Mouse (Mus musculus) liver, postnatal 0 days (tissue): ENCODE measurements at regions not wholly inside any gene's neighbourhood (a gene's known extent, or its start where the extent isn't known, plus 50 kb on each side); places are given as distances from the start of the nearest gene placed in this dataset.
"Not testable (repeated sequence)": the region's sequence is repeated elsewhere in the genome, so short reads cannot be mapped to it uniquely, and the experiment has no call there.

ENCODE experiments used
- ATAC-seq: fragments of 200-750 bp; cut with Nextera tagmentation; 2 replicates; pipeline ENCODE4 v1.8.0; 2017; ENCODE audit warnings: mild to moderate bottlenecking, moderate library complexity
- DNase-seq: peaks from one replicate; pipeline ENCODE4 v3.0.0-alpha.2; 2016
- H3K27ac ChIP-seq: fragments of 300-500 bp; sonication (generic); 2 replicates; pipeline ENCODE4 v1.5.1; 2014; ENCODE audit warnings: antibody characterized with exemption, moderate library complexity, mild to moderate bottlenecking, low read depth
- H3K27me3 ChIP-seq: fragments of 300-500 bp; sonication (generic); 2 replicates; pipeline ENCODE4 v1.6.1; 2014; ENCODE audit warnings: low read length, control low read depth, mixed read lengths; ENCODE audit not compliant: insufficient read depth
- H3K36me3 ChIP-seq: fragments of 300-500 bp; sonication (generic); replicated peaks from 2 replicates; pipeline ENCODE4 v1.6.1; 2014; ENCODE audit warnings: mild to moderate bottlenecking, control low read depth, low read length, moderate library complexity, mixed read lengths; ENCODE audit not compliant: insufficient read depth
- H3K4me1 ChIP-seq: fragments of 300-500 bp; sonication (generic); 2 replicates; pipeline ENCODE4 v1.6.1; 2014; ENCODE audit warnings: antibody characterized with exemption, mild to moderate bottlenecking, control low read depth; ENCODE audit not compliant: insufficient read depth
- H3K4me2 ChIP-seq: fragments of 300-500 bp; sonication (generic); 2 replicates; pipeline ENCODE4 v1.6.1; 2014; ENCODE audit warnings: low read depth, mild to moderate bottlenecking, low read length, moderate library complexity, mixed read lengths
- H3K4me3 ChIP-seq: fragments of 300-500 bp; sonication (generic); 2 replicates; pipeline ENCODE4 v1.5.1; 2014; ENCODE audit warnings: low read depth, low read length
- H3K9ac ChIP-seq: fragments of 300-500 bp; sonication (generic); replicated peaks from 2 replicates; pipeline ENCODE4 v1.6.1; 2014; ENCODE audit warnings: mild to moderate bottlenecking, moderate library complexity
- H3K9me3 ChIP-seq: fragments of 300-500 bp; sonication (generic); 2 replicates; pipeline ENCODE4 v1.6.1; 2016; ENCODE audit warnings: mild to moderate bottlenecking, control low read depth, low read length, mixed read lengths
- CTCF ChIP-seq: sonication (generic); IDR thresholded peaks from 2 replicates; pipeline ENCODE4 v1.5.1; 2016; ENCODE audit warnings: antibody characterized with exemption, low read depth
- EP300 ChIP-seq: IDR thresholded peaks from 2 replicates; pipeline ENCODE4 v1.6.1; 2016; ENCODE audit warnings: antibody characterized with exemption, low read depth, mild to moderate bottlenecking
- WGBS: fragments of 180-500 bp; shearing (Covaris S2); extraction: QIAGEN DNeasy Blood & Tissue Kit; methylation state at CpG from one replicate; pipeline ENCODE4 v1.1.7; 2014; ENCODE audit not compliant: insufficient replicate concordance; 5-methylcytosine and 5-hydroxymethylcytosine counted together

GRCm38 (mm10) chr1:189136731-189137385, 129.2 kb upstream of the Kctd3 start:
- H3K27me3 ChIP-seq = no peaks in the 10 kb centered on the region
- WGBS = 70% methylated on average over 7 of the region's 7 CpGs
- no peaks in the 10 kb centered on the region for H3K9me3 ChIP-seq
- no peak overlapping the region for H3K9ac ChIP-seq
- no peak overlapping the region for H3K27ac ChIP-seq
- no peak for DNase-seq
- no peaks in the 10 kb centered on the region for H3K4me1 ChIP-seq
- H3K4me3 ChIP-seq = no peak overlapping the region
- TF ChIP-seq EP300 (no peak), CTCF (no peak)
- no peak overlapping the region for H3K4me2 ChIP-seq
- ATAC-seq = no peak
- H3K36me3 ChIP-seq = no peaks in the 10 kb centered on the region

DNA sequence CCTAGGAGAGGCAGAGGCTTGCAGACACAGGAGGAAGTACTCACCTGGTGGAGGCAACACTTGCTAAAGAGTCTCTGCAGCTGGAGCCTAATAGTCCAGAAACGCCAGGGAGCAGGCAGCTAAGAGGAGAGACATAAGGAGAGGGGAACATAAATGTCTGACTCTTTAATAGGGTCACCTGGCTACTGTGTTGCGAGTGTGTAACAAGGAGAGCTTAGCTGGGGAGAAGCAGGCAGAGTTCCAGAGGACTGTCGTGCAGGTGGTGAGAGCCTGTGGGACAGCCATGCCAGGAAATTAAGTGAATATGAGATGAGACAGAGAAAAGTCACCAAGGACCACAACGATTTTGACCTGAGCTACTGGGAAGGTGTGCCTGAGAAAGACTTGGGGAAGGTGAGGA, 128.2 kb upstream of the Kctd3 start:
- H3K36me3 ChIP-seq = no peaks in the 10 kb centered on the region
- no peak overlapping the region for H3K9ac ChIP-seq
- WGBS = 73% methylated on average over 4 of the region's 4 CpGs
- no peak overlapping the region for H3K4me2 ChIP-seq
- no peak for ATAC-seq
- no peaks in the 10 kb centered on the region for H3K27me3 ChIP-seq
- TF ChIP-seq EP300 (no peak), CTCF (no peak)
- H3K4me3 ChIP-seq = no peak overlapping the region
- H3K27ac ChIP-seq = no peak overlapping the region
- DNase-seq = no peak
- no peaks in the 10 kb centered on the region for H3K4me1 ChIP-seq
- no peaks in the 10 kb centered on the region for H3K9me3 ChIP-seq

- TF ChIP-seq CTCF = no peak
- 64% methylated on average over 2 of the region's 2 CpGs for WGBS
- H3K4me3 ChIP-seq = no peak overlapping the region
- no peaks in the 10 kb centered on the region for H3K9me3 ChIP-seq
- H3K36me3 ChIP-seq = no peaks in the 10 kb centered on the region
- no peaks in the 10 kb centered on the region for H3K4me1 ChIP-seq
- no peak overlapping the region for H3K4me2 ChIP-seq
- ATAC-seq = no peak
- no peak overlapping the region for H3K27ac ChIP-seq
- no peak for DNase-seq
- no peaks in the 10 kb centered on the region for H3K27me3 ChIP-seq
- no peak overlapping the region for H3K9ac ChIP-seq
Observed at GRCm38 (mm10) chr1:189128706-189129105, 121.1 kb upstream of the Kctd3 start.

DNA sequence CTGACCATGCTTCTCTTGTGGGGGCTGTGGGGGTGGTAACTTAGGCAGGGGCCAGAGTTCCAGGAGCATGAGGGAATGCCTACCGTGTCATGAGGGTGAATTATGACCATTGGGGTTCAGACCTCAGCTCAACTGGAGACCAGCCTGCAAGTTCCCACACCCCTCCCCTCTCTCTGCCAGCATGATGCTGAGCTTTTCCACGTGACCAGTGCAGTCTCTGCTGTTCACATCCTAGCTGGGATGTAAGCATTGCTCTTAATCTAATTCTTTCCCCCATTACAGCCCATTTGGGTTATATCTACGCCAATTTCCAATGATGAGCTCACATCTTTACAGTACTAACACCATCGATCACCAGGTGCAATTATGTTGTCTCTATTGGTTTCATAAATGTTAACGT, 120.6 kb upstream of the Kctd3 start:
- 66% methylated on average over 5 of the region's 5 CpGs for WGBS
- ATAC-seq, H3K9ac ChIP-seq: not testable (repeated sequence)

GRCm38 (mm10) chr1:189127367-189127766, 119.7 kb upstream of the Kctd3 start:
- Histone ChIP-seq H3K9me3 (no peaks in the 10 kb centered on the region), H3K4me2 (no peak overlapping the region), H3K27ac (no peak overlapping the region), H3K4me3 (no peak overlapping the region), H3K27me3 (no peaks in the 10 kb centered on the region), H3K36me3 (no peaks in the 10 kb centered on the region), H3K4me1 (no peaks in the 10 kb centered on the region), H3K9ac (no peak overlapping the region)
- no peak for TF ChIP-seq CTCF
- no peak for TF ChIP-seq EP300
- WGBS = 49% methylated on average over 5 of the region's 5 CpGs
- no peak for DNase-seq
- ATAC-seq = no peak

More for the DNA sequence above, 120.6 kb upstream of the Kctd3 start:
- H3K9me3 ChIP-seq, H3K36me3 ChIP-seq, H3K4me2 ChIP-seq, H3K27me3 ChIP-seq, DNase-seq, H3K27ac ChIP-seq, H3K4me3 ChIP-seq, H3K4me1 ChIP-seq: not testable (repeated sequence)

GRCm38 (mm10) chr1:189119941-189120735, 112.5 kb upstream of the Kctd3 start:
- no peaks in the 10 kb centered on the region for H3K4me1 ChIP-seq
- no peaks in the 10 kb centered on the region for H3K27me3 ChIP-seq
- no peak overlapping the region for H3K4me3 ChIP-seq
- TF ChIP-seq EP300 = no peak
- TF ChIP-seq CTCF = no peak
- 80% methylated on average over 6 of the region's 6 CpGs for WGBS
- H3K36me3 ChIP-seq = no peaks in the 10 kb centered on the region
- H3K9ac ChIP-seq = no peak overlapping the region
- no peak for ATAC-seq
- H3K27ac ChIP-seq = no peak overlapping the region
- H3K9me3 ChIP-seq = no peaks in the 10 kb centered on the region
- no peak for DNase-seq
- H3K4me2 ChIP-seq = no peak overlapping the region

DNA sequence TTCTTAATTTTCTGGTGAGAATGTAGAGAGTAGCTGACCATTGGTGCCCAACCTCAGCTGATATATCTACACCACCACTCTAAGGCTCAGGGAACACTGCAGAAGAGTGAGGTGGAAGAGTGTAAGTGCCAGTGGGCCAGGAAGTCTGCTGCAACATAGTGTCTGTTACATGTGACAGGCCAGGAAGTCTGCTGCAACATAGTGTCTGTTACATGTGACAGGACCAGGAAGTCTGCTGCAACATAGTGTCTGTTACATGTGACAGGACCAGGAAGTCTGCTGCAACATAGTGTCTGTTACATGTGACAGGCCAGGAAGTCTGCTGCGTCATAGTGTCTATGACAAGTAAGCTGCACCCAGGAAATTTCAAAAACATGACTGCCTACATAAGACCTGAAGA, 111.4 kb upstream of the Kctd3 start:
- 16% methylated on average over 1 of the region's 1 CpGs for WGBS

More for the DNA sequence above, 111.4 kb upstream of the Kctd3 start:
- not testable (repeated sequence) for H3K4me3 ChIP-seq, H3K27me3 ChIP-seq, H3K9me3 ChIP-seq, H3K9ac ChIP-seq, H3K4me2 ChIP-seq, H3K4me1 ChIP-seq, H3K27ac ChIP-seq, H3K36me3 ChIP-seq, DNase-seq
- ATAC-seq = peak; percentile 19; the same call in 1 of the 2 replicates
